Mouse (Mus musculus): ENCODE measurements around the gene Mfap1b. TPM values are rescaled to one million over a fixed set of nuclear protein-coding genes. Genes with fewer than 3 reads are reported as not detected.

Mfap1b gene
- polyA plus RNA-seq, 1 experiment from 2014 or later, result 74.5 TPM

- H3K4me2 ChIP-seq (ENCODE audit: low read length), result peak within 1 kb of the TSS; percentile 75
- H3K9me3 ChIP-seq (ENCODE audit: control insufficient read depth, low read length), result no peaks in the 10 kb centered on the region
- H3K36me3 ChIP-seq (ENCODE audit: control insufficient read depth, insufficient read depth, low read length), result peaks cover 19% of the 10 kb centered on the region
- H3K4me3 ChIP-seq (replicated peaks; ENCODE audit: low read depth, low read length), result peak within 1 kb of the TSS; percentile 99
- no peaks in the 10 kb centered on the region for H3K27me3 ChIP-seq (ENCODE audit: control insufficient read depth, insufficient read depth, low read length)
- DNase-seq, result peak; percentile 98
- ATAC-seq (ENCODE audit: low FRiP score, low TSS enrichment), result peak; percentile 99
- H3K27ac ChIP-seq (replicated peaks; ENCODE audit: low read depth, low read length), result peak within 1 kb of the TSS; percentile 97
- under 1% methylated on average over 68 of the region's 68 CpGs for whole genome bisulfite sequencing
- peaks cover 20% of the 10 kb centered on the region for H3K4me1 ChIP-seq (ENCODE audit: control insufficient read depth, insufficient read depth, low read length)
- peak within 1 kb of the TSS; percentile 96 for H3K9ac ChIP-seq (replicated peaks; ENCODE audit: low read length)
Measured at GRCm38 (mm10) chr2:121413387-121414042, 60.4 kb downstream of the Mfap1b start, which contains the start of the genes Pdia3 and Catsper2. Pdia3 (plus strand) TSS chr2:121413775. Catsper2 (minus strand) TSS chr2:121413792.

GRCm38 (mm10) chr2:121412843-121413386 is 61.0 kb downstream of the Mfap1b start:
- DNase-seq (peak; percentile 59), ATAC-seq (ENCODE audit: low FRiP score, low TSS enrichment) (peak; percentile 12)
- 16% methylated on average over 4 of the region's 4 CpGs for WGBS
- Histone ChIP-seq H3K4me3 (replicated peaks; ENCODE audit: low read depth, low read length) (peak overlapping the region; percentile 99), H3K4me2 (ENCODE audit: low read length) (peak overlapping the region; percentile 75), H3K27ac (replicated peaks; ENCODE audit: low read depth, low read length) (peak overlapping the region; percentile 97), H3K9me3 (ENCODE audit: control insufficient read depth, low read length) (no peaks in the 10 kb centered on the region), H3K4me1 (ENCODE audit: control insufficient read depth, insufficient read depth, low read length) (peaks cover 20% of the 10 kb centered on the region), H3K36me3 (ENCODE audit: control insufficient read depth, insufficient read depth, low read length) (peaks cover 13% of the 10 kb centered on the region), H3K27me3 (ENCODE audit: control insufficient read depth, insufficient read depth, low read length) (no peaks in the 10 kb centered on the region), H3K9ac (replicated peaks; ENCODE audit: low read length) (peak overlapping the region; percentile 96)

Small RNAs within 50 kb of the gene (microRNA-seq; reads per million reads assigned to microRNA genes)
- gene Gm22953, result not detected

Other genes with a start within 250 kb of the Mfap1b start
- gene Trp53bp1, start 202.7 kb downstream of the Mfap1b start, polyA plus RNA-seq (2014; fragmentation: Nextera tagmentation; extraction: Ambion mirVana), result 146 and 193 TPM in 2 replicates
- 19.6 and 25.7 TPM in 2 replicates for gene Map1a, start 184.5 kb downstream of the Mfap1b start, polyA plus RNA-seq (2014; fragmentation: Nextera tagmentation; extraction: Ambion mirVana)
- 14.9 and 19.7 TPM in 2 replicates for gene Ppip5k1, start 118.7 kb downstream of the Mfap1b start, polyA plus RNA-seq (2014; fragmentation: Nextera tagmentation; extraction: Ambion mirVana)
- 40.0 and 47.3 TPM in 2 replicates for gene Ckmt1, start 116.4 kb downstream of the Mfap1b start, polyA plus RNA-seq (2014; fragmentation: Nextera tagmentation; extraction: Ambion mirVana)
- gene Strc, start 86.9 kb downstream of the Mfap1b start, polyA plus RNA-seq (2014; fragmentation: Nextera tagmentation; extraction: Ambion mirVana), result not detected in 2 replicates
- 238 and 249 TPM in 2 replicates for gene Pdia3, start 60.3 kb downstream of the Mfap1b start, polyA plus RNA-seq (2014; fragmentation: Nextera tagmentation; extraction: Ambion mirVana)
- gene Catsper2, start 60.3 kb downstream of the Mfap1b start, polyA plus RNA-seq (2014; fragmentation: Nextera tagmentation; extraction: Ambion mirVana), result 2.9 and 4.5 TPM in 2 replicates
- 1.4 and 2.0 TPM in 2 replicates for gene Ell3, start 29.8 kb downstream of the Mfap1b start, polyA plus RNA-seq (2014; fragmentation: Nextera tagmentation; extraction: Ambion mirVana)
- 352 and 382 TPM in 2 replicates for gene Serf2, start 24.9 kb downstream of the Mfap1b start, polyA plus RNA-seq (2014; fragmentation: Nextera tagmentation; extraction: Ambion mirVana)
- gene Hypk, start 20.8 kb downstream of the Mfap1b start, polyA plus RNA-seq (2014; fragmentation: Nextera tagmentation; extraction: Ambion mirVana), result 92.4 and 102 TPM in 2 replicates
- gene Serinc4, start 17.3 kb downstream of the Mfap1b start, polyA plus RNA-seq (2014; fragmentation: Nextera tagmentation; extraction: Ambion mirVana), result 1.8 TPM in 2 replicates
- 26.7 and 31.4 TPM in 2 replicates for gene Mfap1a, start 32.6 kb upstream of the Mfap1b start, polyA plus RNA-seq (2014; fragmentation: Nextera tagmentation; extraction: Ambion mirVana)
- gene Wdr76, start 32.7 kb upstream of the Mfap1b start, polyA plus RNA-seq (2014; fragmentation: Nextera tagmentation; extraction: Ambion mirVana), result 3.6 and 5.4 TPM in 2 replicates

Measured in midbrain, embryonic 14.5 days (tissue).